Mouse (Mus musculus) spleen, adult 2 months (tissue): ENCODE data around the gene Slc6a5. TPM values are rescaled to one million over a fixed set of nuclear protein-coding genes. Genes with fewer than 3 reads are reported as not detected.

Experiments
- DNase-seq, 2 experiments: peaks; one replicate each; pipeline versions ENCODE4 v3.0.0 to v3.0.0-alpha.2; 2012 to 2021; ENCODE audit warnings: low spot score in 2 of 2, low read depth in 1 of 2
- H3K27ac ChIP-seq: fragments of 200-500 bp; 2 replicates; pipeline ENCODE4 v1.5.1; 2012; ENCODE audit warnings: low read length, inconsistent platforms; ENCODE audit not compliant: insufficient read depth
- H3K27me3 ChIP-seq: fragments of 200-500 bp; 2 replicates; pipeline ENCODE4 v1.6.1; 2012; ENCODE audit warnings: mild to moderate bottlenecking, moderate library complexity, low read length, inconsistent platforms; ENCODE audit not compliant: control insufficient read depth, insufficient read depth
- H3K36me3 ChIP-seq: fragments of 200-500 bp; 2 replicates; pipeline ENCODE4 v1.6.1; 2012; ENCODE audit warnings: mild to moderate bottlenecking, low read length, inconsistent platforms; ENCODE audit not compliant: control insufficient read depth, insufficient read depth
- H3K4me1 ChIP-seq: fragments of 200-500 bp; 2 replicates; pipeline ENCODE4 v1.6.1; 2011; ENCODE audit warnings: inconsistent platforms; ENCODE audit not compliant: control insufficient read depth, insufficient read depth, insufficient read length
- H3K4me3 ChIP-seq: fragments of 200-500 bp; 2 replicates; pipeline ENCODE4 v1.5.1; 2011; ENCODE audit warnings: mild to moderate bottlenecking, inconsistent platforms; ENCODE audit not compliant: insufficient read depth, insufficient read length; ENCODE audit errors: extremely low read depth
- CTCF ChIP-seq: fragments of 200-500 bp; IDR thresholded peaks from 2 replicates; pipeline ENCODE4 v1.5.1; 2011; ENCODE audit warnings: mild to moderate bottlenecking, inconsistent platforms; ENCODE audit not compliant: insufficient read depth, insufficient read length, insufficient replicate concordance; ENCODE audit errors: extremely low read depth
- POLR2A ChIP-seq: fragments of 200-500 bp; IDR thresholded peaks from 2 replicates; pipeline ENCODE4 v1.6.1; 2011; ENCODE audit warnings: low read depth, low read length, inconsistent platforms
- WGBS: fragments of 180-500 bp; shearing (Covaris S2); methylation state at CpG from one replicate; pipeline ENCODE4 v1.1.7; 2018; 5-methylcytosine and 5-hydroxymethylcytosine counted together
- polyA plus RNA-seq: library from polyadenylated mRNA; depleted of rRNA; stranded (reverse); fragments of >200 nt; gene quantifications from 2 replicates; pipeline ENCODE4 v1.2.3, GENCODE M21; 2012; rRNA removed

Gene Slc6a5
- polyA plus RNA-seq, result not detected in 2 replicates

GRCm38 (mm10) chr7:49909850-49910249, at the start of gene Slc6a5:
Slc6a5 (plus strand) TSS chr7:49910146.
- H3K4me1 ChIP-seq, result no peaks in the 10 kb centered on the region
- no peak for DNase-seq
- no peak within 1 kb of the TSS for H3K27ac ChIP-seq
- H3K36me3 ChIP-seq, result no peaks in the 10 kb centered on the region
- H3K4me3 ChIP-seq, result no peak within 1 kb of the TSS
- TF ChIP-seq POLR2A (no peak), CTCF (no peak)
- H3K27me3 ChIP-seq, result peaks cover 15% of the 10 kb centered on the region
- 8% methylated on average over 15 of the region's 15 CpGs for WGBS

- Histone ChIP-seq H3K36me3 (peaks cover 19% of the 10 kb centered on the region), H3K4me3 (no peak overlapping the region), H3K27me3 (no peaks in the 10 kb centered on the region), H3K27ac (no peak overlapping the region), H3K4me1 (no peaks in the 10 kb centered on the region)
- TF ChIP-seq CTCF (no peak), POLR2A (no peak)
- DNase-seq, result no peak
- WGBS, result 92% methylated on average over 2 of the region's 2 CpGs
Measured at GRCm38 (mm10) chr7:49861196-49861595, 48.8 kb upstream of the Slc6a5 start.

GRCm38 (mm10) chr7:49863753-49864152, 46.2 kb upstream of the Slc6a5 start:
- no peak for TF ChIP-seq CTCF
- TF ChIP-seq POLR2A, result no peak
- 63% methylated on average over 3 of the region's 3 CpGs for WGBS
- DNase-seq, result no peak
- Histone ChIP-seq H3K27ac (no peak overlapping the region), H3K4me3 (no peak overlapping the region), H3K4me1 (no peaks in the 10 kb centered on the region), H3K36me3 (peaks cover 6% of the 10 kb centered on the region), H3K27me3 (no peaks in the 10 kb centered on the region)

- H3K27ac ChIP-seq, result no peak overlapping the region
- TF ChIP-seq CTCF (no peak), POLR2A (no peak)
- DNase-seq, result no peak
- no peak overlapping the region for H3K4me3 ChIP-seq
- 72% methylated on average over 5 of the region's 5 CpGs for WGBS
- H3K27me3 ChIP-seq, result no peaks in the 10 kb centered on the region
- no peaks in the 10 kb centered on the region for H3K4me1 ChIP-seq
- no peaks in the 10 kb centered on the region for H3K36me3 ChIP-seq
Measured at GRCm38 (mm10) chr7:49869656-49870055, 40.3 kb upstream of the Slc6a5 start.

GRCm38 (mm10) chr7:49870276-49870675, 39.7 kb upstream of the Slc6a5 start:
- H3K4me1 ChIP-seq, result no peaks in the 10 kb centered on the region
- DNase-seq, result no peak
- TF ChIP-seq POLR2A (no peak), CTCF (no peak)
- no peaks in the 10 kb centered on the region for H3K36me3 ChIP-seq
- H3K4me3 ChIP-seq, result no peak overlapping the region
- H3K27ac ChIP-seq, result no peak overlapping the region
- no peaks in the 10 kb centered on the region for H3K27me3 ChIP-seq
- 77% methylated on average over 3 of the region's 3 CpGs for WGBS

GRCm38 (mm10) chr7:49877307-49877706, 32.6 kb upstream of the Slc6a5 start:
- Histone ChIP-seq H3K27ac (no peak overlapping the region), H3K36me3 (no peaks in the 10 kb centered on the region), H3K27me3 (no peaks in the 10 kb centered on the region), H3K4me1 (no peaks in the 10 kb centered on the region), H3K4me3 (no peak overlapping the region)
- DNase-seq, result no peak
- TF ChIP-seq CTCF (no peak), POLR2A (no peak)
- 75% methylated on average over 5 of the region's 5 CpGs for WGBS

- no peaks in the 10 kb centered on the region for H3K36me3 ChIP-seq
- DNase-seq, result no peak
- H3K27ac ChIP-seq, result no peak overlapping the region
- 90% methylated on average over 13 of the region's 13 CpGs for WGBS
- no peak overlapping the region for H3K4me3 ChIP-seq
- H3K27me3 ChIP-seq, result no peaks in the 10 kb centered on the region
- no peaks in the 10 kb centered on the region for H3K4me1 ChIP-seq
- TF ChIP-seq CTCF, result no peak
- no peak for TF ChIP-seq POLR2A
Measured at GRCm38 (mm10) chr7:49879051-49879450, 30.9 kb upstream of the Slc6a5 start.
